Mouse (Mus musculus) kidney, adult 18-20 months (tissue): ENCODE measurements around the gene Steap2.
"Not testable (repeated sequence)": the region's sequence is repeated elsewhere in the genome, so short reads cannot be mapped to it uniquely, and the experiment has no call there.

Experiments used
- DNase-seq: peaks from one replicate; pipeline ENCODE4 v3.0.0; 2021

Steap2 gene

DNA sequence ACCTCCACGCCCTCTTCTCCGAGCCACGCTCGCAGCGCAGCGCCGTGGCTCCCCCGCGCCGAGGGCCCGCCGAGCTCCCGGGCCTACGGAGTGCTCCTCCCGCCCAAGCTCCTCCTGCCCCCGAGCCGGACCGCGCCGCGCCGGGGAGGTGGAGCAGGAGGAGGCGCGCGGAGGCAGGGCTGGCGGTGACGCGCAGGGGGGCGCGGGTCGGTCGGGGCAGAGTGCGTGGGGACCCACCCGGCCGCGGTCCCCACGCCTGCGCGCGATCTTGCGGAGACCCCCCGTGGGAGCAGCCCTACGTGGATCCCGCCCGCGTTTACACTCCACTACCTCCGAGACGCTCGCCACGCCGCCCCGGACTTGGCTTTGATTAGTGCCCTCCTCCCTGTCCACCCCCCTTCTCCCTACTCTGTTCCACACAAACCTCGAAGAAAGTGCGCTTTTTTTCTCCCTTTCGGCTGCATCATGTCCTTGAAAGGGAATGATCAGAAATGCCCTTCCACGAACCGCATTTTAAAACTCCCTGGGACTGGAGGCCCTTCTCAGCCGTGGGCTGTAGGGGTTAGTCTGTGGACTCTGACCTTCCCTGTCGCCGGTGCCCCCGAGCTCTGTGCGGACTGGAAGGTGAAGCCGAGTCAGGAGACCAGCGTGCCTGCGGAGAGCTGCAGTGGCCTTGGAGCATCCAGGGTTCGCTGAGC is at the start of gene Steap2:
Gene Steap2 (minus strand): TSS at position 623 of the 698 bp plus-strand sequence.
- peak; percentile 74 for DNase-seq

DNA sequence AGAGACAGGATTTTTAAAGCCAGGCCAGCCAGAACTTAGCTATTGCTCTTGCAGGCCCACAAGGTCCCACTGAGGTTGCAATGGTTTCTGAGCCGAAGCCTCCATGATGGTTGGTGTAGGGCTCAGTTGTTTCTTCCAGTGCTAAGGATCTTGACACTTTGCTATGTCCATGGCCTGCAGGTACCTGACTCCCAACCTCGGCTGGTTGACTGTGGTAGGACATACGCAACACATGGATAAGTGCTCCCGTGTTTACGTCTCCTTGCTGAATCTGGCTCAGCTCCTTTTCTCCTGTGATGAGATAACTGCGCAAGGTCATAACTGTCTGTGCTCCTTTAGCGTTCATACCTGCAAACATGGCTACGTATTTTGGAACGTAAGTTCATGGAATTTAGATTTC is 40.1 kb upstream of the Steap2 start:
- no peak for DNase-seq

DNA sequence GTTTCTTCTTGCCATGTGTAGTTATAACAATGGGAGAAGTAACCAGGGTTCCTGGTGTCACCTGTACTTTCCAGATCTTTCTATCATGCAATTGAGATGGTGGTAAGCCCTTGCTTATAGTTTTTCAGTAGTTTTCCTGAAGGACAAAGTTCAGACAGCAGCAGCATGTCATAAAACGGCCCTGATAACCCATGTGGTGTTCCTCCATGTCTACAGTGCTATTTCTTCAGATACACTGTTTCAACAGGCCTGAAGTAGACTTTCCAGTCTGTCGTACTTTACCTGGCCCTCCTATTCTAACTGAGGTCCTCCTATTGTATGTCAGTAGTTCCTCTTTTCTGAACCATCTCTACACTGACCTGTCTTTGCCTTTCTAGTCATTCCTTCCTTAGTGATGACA is 38.5 kb upstream of the Steap2 start:
- no peak for DNase-seq

DNA sequence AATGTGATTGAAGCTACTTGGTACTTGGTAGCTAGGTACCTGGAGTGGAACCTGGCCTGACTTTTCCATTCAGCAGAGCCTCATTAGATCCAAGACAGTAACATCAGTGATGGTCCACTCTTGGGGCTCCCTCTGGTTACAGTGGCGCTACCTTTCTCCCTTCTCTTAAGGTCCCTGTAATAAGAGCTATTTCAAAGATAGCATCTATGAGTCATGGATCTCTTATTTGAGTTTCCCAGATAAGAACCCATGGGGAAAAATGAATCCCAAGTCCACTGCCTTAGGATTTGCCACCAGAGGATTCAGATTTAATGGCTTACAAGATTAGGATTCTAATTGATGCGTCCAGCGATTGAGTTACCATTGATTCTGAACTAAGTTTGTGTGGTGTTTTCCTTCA is 37.8 kb upstream of the Steap2 start:
- DNase-seq, result no peak

DNA sequence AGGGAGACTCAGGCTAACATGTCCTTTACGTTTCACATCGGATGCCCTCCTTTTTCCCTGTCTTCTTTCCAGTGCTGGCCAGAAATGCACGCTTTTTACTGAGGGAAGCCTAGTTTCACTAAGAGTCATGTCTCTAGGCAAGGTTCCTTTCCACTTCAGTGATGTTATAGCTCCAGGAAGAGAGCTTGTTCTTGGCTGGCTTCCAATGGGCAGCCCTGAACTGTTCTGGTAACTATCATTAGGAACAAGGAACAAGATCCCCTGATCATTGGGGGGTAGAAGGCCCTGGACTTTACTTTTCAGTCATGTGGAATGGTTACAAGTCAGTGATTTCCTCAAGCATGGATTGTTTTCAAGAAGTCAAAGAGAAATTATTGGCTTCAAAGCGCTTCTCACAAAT is 35.5 kb upstream of the Steap2 start:
- peak; percentile 57 for DNase-seq

DNA sequence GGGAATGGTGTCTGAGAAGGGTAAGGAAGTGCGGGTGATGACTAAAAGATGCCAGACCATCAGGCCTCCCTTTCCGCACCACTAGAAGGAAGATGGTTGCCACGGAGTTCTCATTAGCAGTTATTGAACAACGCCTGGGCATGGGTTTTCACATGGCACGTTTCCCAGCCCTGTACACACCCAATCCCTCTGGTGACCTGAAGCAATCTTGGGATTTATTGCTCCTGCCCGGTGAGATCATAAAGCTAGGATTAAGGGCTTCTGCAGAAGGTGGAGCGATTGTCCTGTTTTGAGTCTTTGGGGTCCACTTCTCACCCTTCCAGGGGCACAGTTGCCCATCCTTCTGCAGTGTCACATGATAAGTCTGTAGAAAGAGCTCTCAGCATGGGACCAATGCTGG is 27.8 kb upstream of the Steap2 start:
- no peak for DNase-seq

DNA sequence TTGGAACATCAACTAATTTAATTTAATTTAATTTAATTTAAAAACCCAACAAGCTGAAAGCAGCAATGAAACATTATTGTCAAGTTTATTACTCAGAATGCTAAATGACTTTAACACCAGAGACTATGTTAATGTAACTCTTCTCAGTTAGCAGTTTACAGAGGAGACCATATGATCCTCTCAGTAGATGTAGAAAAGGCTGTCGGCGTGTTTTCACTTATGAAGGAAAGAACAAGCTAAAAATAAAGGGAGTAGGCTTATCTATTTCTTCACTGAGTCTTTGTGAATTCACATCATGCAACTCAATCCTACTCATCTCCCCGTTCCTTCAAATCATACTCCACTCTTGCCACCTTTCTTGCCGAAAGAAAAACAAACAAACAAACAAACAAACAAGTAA is 16.7 kb upstream of the Steap2 start:
- no peak for DNase-seq

DNA sequence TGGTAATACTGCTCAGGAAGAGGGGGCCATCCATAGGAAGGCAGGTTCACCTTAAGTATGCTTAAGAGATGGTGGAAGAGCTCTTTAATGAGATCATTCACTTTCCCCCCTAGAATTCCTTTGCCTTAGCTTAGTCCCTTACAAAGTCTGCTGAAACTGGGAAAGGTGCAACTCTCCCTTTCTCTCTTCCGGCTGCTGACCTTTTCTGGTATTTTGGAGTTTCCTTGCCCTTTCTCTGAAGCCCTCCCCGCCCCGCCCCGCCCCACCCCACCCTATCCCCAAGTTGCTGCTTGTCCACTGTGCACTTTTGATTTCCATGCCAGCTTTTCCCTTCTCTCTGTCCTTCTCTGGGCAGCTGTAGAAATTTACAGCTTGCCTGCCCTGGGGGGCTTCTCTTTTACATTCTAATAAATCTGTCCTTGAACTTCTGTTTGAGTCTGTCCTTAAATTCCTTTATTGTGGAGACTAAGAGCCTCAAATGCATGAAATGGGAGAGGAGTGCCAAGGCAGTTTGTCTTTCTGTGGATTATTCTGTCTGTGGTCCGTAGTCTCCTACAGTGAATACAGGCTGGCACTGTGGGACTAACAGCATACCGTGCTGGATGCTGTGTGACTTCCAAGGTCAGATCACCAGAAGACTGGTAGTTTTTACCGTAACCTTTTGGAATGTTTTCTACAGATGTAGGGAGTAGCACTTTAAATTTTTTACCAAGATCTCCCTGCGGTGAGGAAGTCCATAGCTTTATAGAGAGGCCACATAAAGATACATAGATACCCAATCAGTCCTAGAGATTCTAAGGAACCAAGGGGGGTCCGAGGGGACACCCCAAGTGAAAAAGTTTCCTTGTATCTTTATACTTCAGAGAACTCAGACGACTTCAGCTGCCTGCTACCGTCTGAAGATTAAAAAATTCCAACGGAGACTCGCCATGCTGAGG is 13.2 kb upstream of the Steap2 start:
- no peak for DNase-seq

DNA sequence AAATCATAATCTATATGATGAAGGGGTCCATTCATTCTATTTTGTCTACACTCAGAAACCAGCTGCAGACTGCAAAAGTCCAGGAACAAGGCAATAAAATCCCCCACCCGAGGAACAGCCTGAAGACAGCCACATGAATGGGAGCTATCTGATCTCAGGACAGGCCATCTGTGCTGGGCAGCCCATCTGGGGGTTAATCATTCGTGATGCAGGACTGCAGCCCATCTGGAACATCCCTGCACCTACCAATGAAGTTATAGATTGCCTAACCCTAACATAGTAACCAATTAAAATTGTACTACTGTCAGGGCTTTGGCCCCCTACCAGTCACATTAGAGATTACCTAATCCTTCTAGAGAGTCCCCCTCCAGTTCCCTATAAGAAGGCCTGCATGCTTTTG is 10.6 kb upstream of the Steap2 start:
- no peak for DNase-seq

DNA sequence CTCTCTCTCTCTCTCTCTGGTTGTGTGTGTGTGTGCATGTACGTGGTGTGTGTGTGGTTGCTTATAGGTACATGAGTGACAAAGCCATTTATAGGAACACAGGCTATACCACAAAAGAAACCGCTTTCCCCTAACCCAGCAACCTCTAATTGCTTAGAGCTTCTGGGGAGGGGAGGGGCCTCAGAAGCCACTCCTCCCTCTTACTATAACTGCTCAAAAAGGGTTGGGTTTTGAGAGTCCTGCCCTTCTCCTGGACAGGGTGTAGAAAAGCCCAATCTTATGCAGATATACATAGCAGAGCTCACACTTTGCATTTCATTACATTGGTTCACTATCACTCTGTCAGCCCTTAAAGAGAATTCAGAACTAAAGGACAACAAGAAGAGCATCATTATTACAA is 6.0 kb upstream of the Steap2 start:
- no peak for DNase-seq

DNA sequence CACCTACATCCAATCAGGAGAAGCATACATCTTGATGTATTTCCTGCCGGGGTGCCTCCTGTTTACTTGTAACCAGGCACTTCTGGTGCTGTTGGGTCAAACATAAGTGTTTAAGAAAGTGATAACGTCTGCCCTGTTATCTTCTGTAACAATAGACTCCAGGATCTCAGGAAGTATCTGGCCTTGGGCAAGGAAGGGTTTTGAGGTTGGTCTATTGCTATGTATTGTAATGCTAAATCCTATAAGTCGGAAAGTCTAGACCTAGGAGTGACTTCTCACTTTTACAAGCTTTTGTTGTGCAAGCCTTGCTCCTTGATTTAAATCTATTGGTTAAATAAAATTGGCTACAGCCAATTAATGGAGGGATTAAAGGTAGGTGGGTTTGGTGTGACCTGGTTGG is 4.5 kb upstream of the Steap2 start:
- no peak for DNase-seq

DNA sequence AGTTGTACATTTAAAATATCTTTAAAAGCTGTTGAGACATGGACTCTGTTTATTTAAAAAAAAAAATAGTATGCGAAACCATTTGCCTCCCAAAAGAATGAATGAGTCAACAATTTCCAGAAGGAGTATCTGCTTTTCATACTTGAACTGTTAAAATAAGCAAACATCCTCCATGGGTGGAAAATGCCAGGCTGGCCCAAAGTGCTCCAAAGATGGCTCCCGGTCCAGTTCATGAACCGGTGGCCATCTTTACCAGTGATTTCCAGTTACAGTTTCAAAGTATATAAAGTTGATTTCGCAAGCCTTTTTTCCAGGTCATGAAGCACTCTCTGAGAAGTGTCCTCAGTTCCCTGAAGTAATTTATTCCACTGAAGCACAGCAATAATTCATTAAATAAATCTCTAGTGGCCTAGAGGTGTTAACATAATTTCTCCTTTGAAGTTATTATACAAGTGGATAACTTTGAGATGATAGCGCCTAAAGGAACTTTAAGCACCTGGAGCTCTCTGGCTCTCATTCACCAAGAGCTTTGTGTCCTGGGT is 1.1 kb upstream of the Steap2 start:
- no peak for DNase-seq

DNA sequence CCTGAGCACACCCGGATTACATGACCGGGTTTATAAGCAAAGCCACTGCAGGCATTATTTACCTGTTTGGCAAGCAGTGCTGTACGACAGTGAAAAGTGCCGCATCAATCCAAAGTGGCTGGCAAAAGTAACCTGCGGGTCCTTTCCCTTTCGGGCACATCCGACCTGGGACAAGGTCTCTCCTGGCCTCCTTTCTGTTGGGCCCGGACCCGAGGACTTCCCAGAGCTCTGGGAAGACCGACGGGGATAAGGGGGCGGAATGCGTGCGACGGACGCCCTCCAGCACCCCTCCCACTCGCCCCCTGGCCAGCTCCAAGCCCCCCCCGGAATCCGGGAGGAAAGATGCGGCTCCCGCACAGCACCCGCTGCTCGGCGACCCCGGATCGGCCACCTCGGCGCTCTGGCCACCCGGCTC is 830 bp downstream of the Steap2 start:
- DNase-seq, result peak; percentile 43

DNA sequence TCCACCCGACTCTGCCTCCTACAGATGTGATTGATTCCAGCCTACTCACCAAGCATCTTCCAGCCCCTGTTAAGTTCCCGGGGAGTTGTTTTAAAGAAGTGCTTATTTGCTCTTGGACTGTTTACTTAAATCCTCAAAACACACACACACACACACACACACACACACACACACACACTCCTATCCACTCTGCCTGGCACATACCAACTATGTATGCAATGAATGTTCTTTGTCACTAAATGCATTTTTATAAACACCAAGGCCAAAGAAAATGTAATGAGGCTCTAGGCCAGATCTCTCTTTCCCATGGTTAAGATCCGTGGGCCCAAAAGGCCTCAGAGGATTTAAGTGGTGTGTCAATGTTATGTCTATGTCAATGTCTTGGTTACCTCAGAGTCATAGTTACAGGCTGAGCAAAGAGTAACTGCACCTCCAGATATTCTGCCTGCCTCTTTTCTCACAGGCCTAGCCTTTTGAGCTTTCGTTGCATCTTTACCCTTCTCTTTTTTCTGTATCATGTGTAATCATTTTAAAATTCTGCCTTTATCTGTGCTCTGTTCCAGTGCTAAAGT is 2.1 kb downstream of the Steap2 start:
- no peak for DNase-seq

DNA sequence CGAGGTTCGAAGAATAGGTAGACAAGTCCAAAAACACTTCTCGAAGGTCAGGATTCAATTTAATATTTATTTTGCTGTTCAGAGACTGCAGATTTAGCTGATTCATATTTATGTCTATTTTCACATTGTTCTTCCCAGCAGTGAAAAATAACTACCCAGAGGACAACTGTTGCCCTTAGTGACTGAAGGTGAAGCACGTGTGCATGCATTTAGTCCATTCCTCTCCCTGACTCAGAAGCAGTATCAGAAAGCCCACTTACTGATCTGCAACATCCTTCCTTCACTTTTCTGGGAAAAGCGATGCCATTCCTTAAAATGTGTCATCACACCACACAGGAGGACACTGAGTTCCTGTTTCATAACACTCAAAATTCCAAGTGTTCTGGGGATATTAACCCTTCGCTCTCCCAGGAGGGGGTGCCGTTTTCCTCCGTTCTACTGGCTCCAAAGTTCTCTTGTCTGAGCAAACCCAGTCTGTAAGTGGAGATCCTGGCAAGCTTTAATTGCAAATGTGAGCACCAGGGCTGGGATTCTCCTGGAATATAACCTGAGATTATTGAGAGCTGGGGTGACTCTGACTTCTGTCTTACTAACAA is 5.3 kb downstream of the Steap2 start:
- DNase-seq, result no peak

DNA sequence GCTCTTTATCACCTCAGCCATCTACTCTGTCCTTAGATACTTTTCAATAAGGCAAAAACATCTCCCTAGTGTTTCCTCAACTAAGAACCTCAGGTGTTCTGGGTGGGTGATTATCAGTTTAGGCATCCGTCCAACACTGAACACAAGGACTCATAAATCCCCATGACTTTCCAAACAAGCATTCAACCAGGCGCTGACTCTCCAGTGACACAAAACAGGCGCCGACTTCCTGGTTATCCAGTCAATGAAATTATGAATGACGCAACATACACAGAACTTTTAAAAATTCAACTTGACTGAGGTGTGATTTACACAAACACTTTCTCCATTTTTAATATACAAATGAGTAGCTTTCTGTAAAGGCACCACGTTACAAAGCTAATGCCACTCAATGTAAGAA is 6.2 kb downstream of the Steap2 start:
- no peak for DNase-seq

DNA sequence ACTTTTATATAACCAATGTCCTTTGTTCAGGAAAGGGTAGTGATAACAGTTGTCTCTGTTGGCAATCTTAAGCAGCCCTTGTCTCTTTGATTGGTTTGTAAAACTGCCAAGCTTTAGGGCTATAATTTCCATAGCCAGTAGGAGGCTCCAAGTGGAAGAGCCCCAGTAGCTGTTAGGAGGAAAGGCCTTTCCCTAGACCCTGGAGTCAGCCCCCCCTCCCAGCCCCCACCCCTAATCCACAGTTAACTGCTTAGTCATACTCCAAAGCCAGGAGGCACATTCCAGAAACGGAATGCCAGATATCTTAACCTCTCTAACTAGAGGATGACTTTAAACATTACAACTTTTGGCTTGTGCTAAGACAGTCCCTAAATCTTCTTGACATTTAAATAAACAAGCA is 7.4 kb downstream of the Steap2 start:
- no peak for DNase-seq

DNA sequence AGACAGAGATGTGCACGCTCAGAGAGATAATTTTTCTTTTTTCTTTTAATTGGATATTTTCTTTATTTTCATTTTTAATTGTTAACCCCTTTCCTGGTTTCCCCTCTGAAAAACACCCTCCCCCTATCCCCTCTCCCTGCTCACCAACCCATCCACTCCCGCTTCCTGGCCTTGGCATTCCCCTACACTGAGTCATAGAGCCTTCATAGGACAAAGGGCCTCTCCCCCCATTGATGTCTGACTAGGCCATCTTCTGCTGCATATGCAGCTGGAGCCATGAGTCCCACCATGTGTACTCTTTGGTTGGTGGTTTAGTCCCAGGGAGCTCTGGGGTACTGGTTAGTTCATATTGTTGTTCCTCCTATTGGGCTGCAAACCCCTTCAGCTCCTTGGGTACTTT is 9.4 kb downstream of the Steap2 start:
- DNase-seq, result not testable (repeated sequence)

DNA sequence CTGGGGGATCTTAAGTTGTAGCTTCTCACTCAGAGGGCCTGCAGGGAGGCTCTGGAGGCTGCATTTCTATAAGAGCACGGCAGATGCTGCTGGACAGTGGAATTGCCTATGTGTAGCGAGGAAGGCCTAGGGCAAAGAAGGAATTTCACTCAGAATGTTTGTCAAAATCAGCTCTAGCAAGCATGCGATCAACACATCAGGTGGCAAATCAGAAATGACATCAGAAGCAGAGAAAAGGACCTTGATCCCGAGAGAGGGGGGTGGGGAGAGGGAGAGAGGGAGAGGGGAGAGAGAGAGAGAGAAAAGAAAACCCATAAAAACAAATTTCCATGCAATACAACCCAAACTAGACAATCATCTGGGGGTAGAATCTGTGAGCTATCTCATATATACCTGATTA is 11.1 kb downstream of the Steap2 start:
- DNase-seq, result no peak

DNA sequence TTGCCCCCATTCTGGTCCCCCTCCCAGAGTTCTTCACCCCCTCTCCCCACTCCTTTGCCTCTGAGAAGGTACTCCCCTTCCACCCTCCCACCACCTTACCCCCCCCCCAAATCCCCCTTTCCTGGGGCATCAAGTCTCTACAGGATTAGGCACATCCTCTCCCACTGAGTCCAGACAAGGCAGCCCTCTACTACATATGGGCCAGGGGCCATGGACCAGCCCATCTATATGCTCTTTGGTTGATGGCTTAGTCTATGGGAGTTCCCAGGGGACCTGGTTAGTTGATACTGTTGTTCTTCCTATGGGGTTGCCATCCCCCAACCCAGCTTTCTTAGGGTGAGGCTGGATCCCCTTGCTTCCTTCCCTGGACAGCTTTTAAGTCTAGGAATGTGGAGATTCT is 14.9 kb downstream of the Steap2 start:
- no peak for DNase-seq

DNA sequence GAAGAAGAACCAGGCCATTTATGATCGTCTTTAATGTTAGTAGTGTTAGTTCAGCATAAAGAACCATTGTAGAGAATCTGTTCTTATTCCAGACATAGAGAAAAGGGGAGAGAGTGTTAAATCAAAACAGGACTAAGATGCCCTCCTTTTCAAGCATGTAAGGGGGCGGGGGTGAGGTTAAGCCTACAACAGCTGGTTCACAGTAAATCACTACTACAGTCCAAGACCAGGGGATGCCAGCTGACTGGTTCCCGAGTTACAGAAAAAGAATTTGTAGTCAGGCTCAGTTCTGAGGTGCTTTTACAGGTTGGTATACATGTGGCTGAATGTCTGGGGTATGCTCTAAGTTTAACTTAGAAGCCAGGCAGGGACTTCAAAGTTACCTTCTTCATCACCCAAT is 18.3 kb downstream of the Steap2 start:
- no peak for DNase-seq

DNA sequence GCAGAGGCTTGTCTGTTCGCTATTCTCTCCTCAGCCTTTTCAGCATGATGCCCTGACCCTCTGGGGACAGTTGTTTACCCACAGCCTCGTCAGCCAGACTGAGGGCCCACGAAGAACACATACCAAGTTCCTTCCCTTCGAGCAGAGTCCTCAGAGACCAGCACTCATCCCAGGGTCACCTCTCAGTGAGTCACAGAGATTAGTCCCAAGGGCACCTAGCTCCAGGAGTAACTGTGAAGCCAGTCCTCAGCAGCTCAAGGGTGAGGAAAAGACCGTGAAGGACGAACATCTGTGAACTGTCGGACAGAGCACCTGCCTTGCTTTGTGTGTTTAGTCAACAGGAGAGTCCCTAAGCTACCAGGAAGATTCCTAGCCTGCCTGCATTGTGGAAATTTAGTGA is 25.5 kb downstream of the Steap2 start:
- DNase-seq, result no peak

DNA sequence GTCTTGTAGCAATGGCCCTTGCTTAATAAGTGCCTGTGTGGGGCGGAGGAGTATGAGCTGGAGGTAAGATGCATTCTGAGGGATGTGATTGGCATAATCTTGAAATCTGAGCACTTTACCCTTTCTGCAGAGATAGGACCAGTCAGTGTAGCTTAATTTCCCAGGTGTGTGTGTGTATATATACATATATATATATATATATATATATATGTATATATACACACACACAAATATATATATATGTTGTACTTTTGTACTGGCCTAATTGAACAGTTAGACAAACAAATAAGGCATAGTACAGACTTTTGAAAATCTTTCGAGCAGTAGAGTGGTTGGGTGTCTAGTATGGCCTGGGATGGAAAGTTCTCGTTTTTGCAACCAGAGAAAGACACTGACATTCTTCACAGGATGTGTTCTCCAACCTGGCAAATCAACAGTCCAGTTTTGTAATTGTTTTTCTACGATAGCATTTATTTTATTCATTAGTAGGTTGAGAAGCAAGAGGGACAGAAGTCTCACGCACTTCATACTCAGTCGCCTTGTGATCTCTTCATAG is 29.9 kb downstream of the Steap2 start:
- DNase-seq, result no peak
